Mouse (Mus musculus): ENCODE measurements around the gene Zbtb8b.

- TF ChIP-seq CTCF (IDR thresholded peaks at IDR 0.05; ENCODE audit: borderline replicate concordance, insufficient read depth, low read length) (no peak), POLR2A (IDR thresholded peaks at IDR 0.05; ENCODE audit: low read depth, low read length) (no peak)
Observed at GRCm38 (mm10) chr4:129476047-129476446, 35.4 kb upstream of the Zbtb8b start.

Measured in embryonic fibroblast, embryonic 13.5 days (primary cell).